Mouse (Mus musculus) limb, embryonic 14.5 days (tissue): Measurements from ENCODE around the gene Ccdc115. TPM values are rescaled to one million over a fixed set of nuclear protein-coding genes. Genes with fewer than 3 reads are reported as not detected.

ENCODE experiments used
- ATAC-seq: fragments of 200-750 bp; cut with Nextera tagmentation; 2 replicates; pipeline ENCODE4 v1.8.0; 2017; ENCODE audit warnings: low read depth, moderate number of reproducible peaks, moderate TSS enrichment; ENCODE audit not compliant: low FRiP score
- DNase-seq: peaks from one replicate; pipeline ENCODE4 v3.0.0-alpha.2; 2015; ENCODE audit warnings: low spot score
- H3K27ac ChIP-seq: fragments of 300-500 bp; sonication (generic); replicated peaks from 2 replicates; pipeline ENCODE4 v1.5.1; 2014; ENCODE audit warnings: low read depth, mild to moderate bottlenecking, low read length, moderate library complexity, mixed read lengths
- H3K27me3 ChIP-seq: fragments of 300-500 bp; sonication (generic); 2 replicates; pipeline ENCODE4 v1.6.1; 2014; ENCODE audit warnings: low read length, mixed read lengths; ENCODE audit not compliant: control insufficient read depth, insufficient read depth
- H3K36me3 ChIP-seq: fragments of 300-500 bp; sonication (generic); 2 replicates; pipeline ENCODE4 v1.6.1; 2014; ENCODE audit warnings: mild to moderate bottlenecking, low read length, moderate library complexity, mixed read lengths; ENCODE audit not compliant: control insufficient read depth, insufficient read depth
- H3K4me1 ChIP-seq: fragments of 300-500 bp; sonication (generic); 2 replicates; pipeline ENCODE4 v1.6.1; 2014; ENCODE audit warnings: antibody characterized with exemption, low read length, mixed read lengths; ENCODE audit not compliant: control insufficient read depth, insufficient read depth
- H3K4me2 ChIP-seq: fragments of 300-500 bp; sonication (generic); replicated peaks from 2 replicates; pipeline ENCODE4 v1.6.1; 2014; ENCODE audit warnings: low read depth, mild to moderate bottlenecking, low read length, moderate library complexity; ENCODE audit not compliant: severe bottlenecking
- H3K4me3 ChIP-seq: fragments of 300-500 bp; sonication (generic); replicated peaks from 2 replicates; pipeline ENCODE4 v1.5.1; 2014; ENCODE audit warnings: low read length
- H3K9ac ChIP-seq: fragments of 300-500 bp; sonication (generic); 2 replicates; pipeline ENCODE4 v1.6.1; 2014; ENCODE audit warnings: mild to moderate bottlenecking, low read depth, low read length, moderate library complexity; ENCODE audit not compliant: severe bottlenecking
- H3K9me3 ChIP-seq: fragments of 300-500 bp; sonication (generic); 2 replicates; pipeline ENCODE4 v1.6.1; 2016; ENCODE audit warnings: low read length; ENCODE audit not compliant: control insufficient read depth
- POLR2A ChIP-seq: fragments of 200-500 bp; IDR thresholded peaks from 2 replicates; pipeline ENCODE4 v1.8.0; 2012; ENCODE audit warnings: inconsistent platforms, mild to moderate bottlenecking, moderate library complexity, borderline replicate concordance; ENCODE audit not compliant: insufficient read depth, insufficient read length; ENCODE audit errors: extremely low read depth
- WGBS: fragments of 180-500 bp; shearing (Covaris S2); extraction: QIAGEN DNeasy Blood & Tissue Kit; methylation state at CpG from one replicate; pipeline ENCODE4 v1.1.7; 2014; 5-methylcytosine and 5-hydroxymethylcytosine counted together
- polyA plus RNA-seq, 2 experiments: library from polyadenylated mRNA; depleted of rRNA in 1 of 2; stranded (reverse) in 1 of 2; unstranded in 1 of 2; fragments of >200 nt; fragmentation: Nextera tagmentation in 1 of 2; extraction: Ambion mirVana in 1 of 2; gene quantifications; 2 replicates each; pipeline versions ENCODE4 v1.2.1 to v1.2.3; 2012 to 2014

Gene Ccdc115
- polyA plus RNA-seq, 2 experiments: 51.2 to 53.4 TPM

- H3K4me2 ChIP-seq: no peak overlapping the region
- peaks cover 5% of the 10 kb centered on the region; the same call in 1 of the 2 replicates for H3K4me1 ChIP-seq
- TF ChIP-seq POLR2A: no peak
- DNase-seq: no peak
- 74% methylated on average over 5 of the region's 5 CpGs for WGBS
- no peak overlapping the region for H3K9ac ChIP-seq
- no peaks in the 10 kb centered on the region for H3K36me3 ChIP-seq
- ATAC-seq: no peak
- H3K27ac ChIP-seq: no peak overlapping the region
- H3K4me3 ChIP-seq: no peak overlapping the region
- H3K27me3 ChIP-seq: no peaks in the 10 kb centered on the region; the same call in 1 of the 2 replicates
- H3K9me3 ChIP-seq: no peaks in the 10 kb centered on the region
Observed at GRCm38 (mm10) chr1:34469801-34470200, 30.3 kb upstream of the Ccdc115 start.

GRCm38 (mm10) chr1:34468500-34468899 lies 29.0 kb upstream of the Ccdc115 start:
- Histone ChIP-seq H3K4me3 (no peak overlapping the region), H3K27me3 (no peaks in the 10 kb centered on the region; the same call in 1 of the 2 replicates), H3K9me3 (no peaks in the 10 kb centered on the region), H3K27ac (no peak overlapping the region), H3K4me2 (no peak overlapping the region), H3K36me3 (no peaks in the 10 kb centered on the region), H3K4me1 (peaks cover 5% of the 10 kb centered on the region; the same call in 1 of the 2 replicates), H3K9ac (no peak overlapping the region)
- TF ChIP-seq POLR2A: no peak
- 70% methylated on average over 4 of the region's 4 CpGs for WGBS
- ATAC-seq (no peak), DNase-seq (no peak)

GRCm38 (mm10) chr1:34468051-34468450 lies 28.6 kb upstream of the Ccdc115 start:
- TF ChIP-seq POLR2A: no peak
- Histone ChIP-seq H3K4me3 (no peak overlapping the region), H3K27me3 (no peaks in the 10 kb centered on the region; the same call in 1 of the 2 replicates), H3K9me3 (no peaks in the 10 kb centered on the region), H3K4me1 (peaks cover 3% of the 10 kb centered on the region; the same call in 1 of the 2 replicates), H3K9ac (no peak overlapping the region), H3K27ac (no peak overlapping the region), H3K4me2 (no peak overlapping the region), H3K36me3 (no peaks in the 10 kb centered on the region)
- no peak for DNase-seq
- WGBS: 64% methylated on average over 3 of the region's 3 CpGs
- ATAC-seq: no peak

- no peak for TF ChIP-seq POLR2A
- H3K36me3 ChIP-seq: no peaks in the 10 kb centered on the region
- H3K4me3 ChIP-seq: no peak overlapping the region
- no peak overlapping the region for H3K4me2 ChIP-seq
- no peaks in the 10 kb centered on the region for H3K4me1 ChIP-seq
- DNase-seq (no peak), ATAC-seq (no peak)
- WGBS: 81% methylated on average over 6 of the region's 6 CpGs
- no peak overlapping the region for H3K9ac ChIP-seq
- peaks cover 13% of the 10 kb centered on the region for H3K27me3 ChIP-seq
- no peaks in the 10 kb centered on the region for H3K9me3 ChIP-seq
- H3K27ac ChIP-seq: no peak overlapping the region
Observed at GRCm38 (mm10) chr1:34465445-34465844, 26.0 kb upstream of the Ccdc115 start.

- Histone ChIP-seq H3K36me3 (no peaks in the 10 kb centered on the region), H3K27me3 (peaks cover 21% of the 10 kb centered on the region), H3K4me1 (peaks cover 5% of the 10 kb centered on the region), H3K4me2 (no peak overlapping the region), H3K9ac (no peak overlapping the region), H3K9me3 (no peaks in the 10 kb centered on the region), H3K27ac (no peak overlapping the region), H3K4me3 (no peak overlapping the region)
- 80% methylated on average over 8 of the region's 8 CpGs for WGBS
- DNase-seq: no peak
- no peak for TF ChIP-seq POLR2A
- no peak for ATAC-seq
Observed at GRCm38 (mm10) chr1:34464310-34464817, 24.9 kb upstream of the Ccdc115 start.

GRCm38 (mm10) chr1:34462766-34463165 lies 23.3 kb upstream of the Ccdc115 start:
- no peak overlapping the region for H3K4me2 ChIP-seq
- ATAC-seq: no peak
- H3K4me1 ChIP-seq: peaks cover 5% of the 10 kb centered on the region
- no peaks in the 10 kb centered on the region for H3K36me3 ChIP-seq
- no peak for DNase-seq
- 23% methylated on average over 6 of the region's 7 CpGs for WGBS
- peaks cover 29% of the 10 kb centered on the region for H3K27me3 ChIP-seq
- H3K4me3 ChIP-seq: no peak overlapping the region
- H3K27ac ChIP-seq: no peak overlapping the region
- no peak overlapping the region for H3K9ac ChIP-seq
- H3K9me3 ChIP-seq: no peaks in the 10 kb centered on the region
- no peak for TF ChIP-seq POLR2A
